Mouse (Mus musculus): Measurements from ENCODE around the gene Ocm.

Gene Ocm

GRCm38 (mm10) chr5:144026620-144027263 lies at the start of gene Ocm:
Gene Ocm, minus strand, starts transcription at chr5:144026670.
- peak; percentile 32 for DNase-seq (ENCODE audit: low read depth)

- DNase-seq (ENCODE audit: low read depth): no peak
These were observed 44.8 kb upstream of the Ocm start for GRCm38 (mm10) chr5:144071249-144071648.

GRCm38 (mm10) chr5:144070064-144070463 lies 43.6 kb upstream of the Ocm start:
- DNase-seq (ENCODE audit: low read depth): no peak

GRCm38 (mm10) chr5:144066036-144066435 lies 39.6 kb upstream of the Ocm start:
- no peak for DNase-seq (ENCODE audit: low read depth)

GRCm38 (mm10) chr5:144064093-144064492 lies 37.6 kb upstream of the Ocm start:
- no peak for DNase-seq (ENCODE audit: low read depth)

GRCm38 (mm10) chr5:144054340-144054739 lies 27.9 kb upstream of the Ocm start:
- no peak for DNase-seq (ENCODE audit: low read depth)

- no peak for DNase-seq (ENCODE audit: low read depth)
These were observed 27.0 kb upstream of the Ocm start for GRCm38 (mm10) chr5:144053450-144053849.

GRCm38 (mm10) chr5:144051268-144051667 lies 24.8 kb upstream of the Ocm start:
- peak; percentile 68 for DNase-seq (ENCODE audit: low read depth)

DNA sequence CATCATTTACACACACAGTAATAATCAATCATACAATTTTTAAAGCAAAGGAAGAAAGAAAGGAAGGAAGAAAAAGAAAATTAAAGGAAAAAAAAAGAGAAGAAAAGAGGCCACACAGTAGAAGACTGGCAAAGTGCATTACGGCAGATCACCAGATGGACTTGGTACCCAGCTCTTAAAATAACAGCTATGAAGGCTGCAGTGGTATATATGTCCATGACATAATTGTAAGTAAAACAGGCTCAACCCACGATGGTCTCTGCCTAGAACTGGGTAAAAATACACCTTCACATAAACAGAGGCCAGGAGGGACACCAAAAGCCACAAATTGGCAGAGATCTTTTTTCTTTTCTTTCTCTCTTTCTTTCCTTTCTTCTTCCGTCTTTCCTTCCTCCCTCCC lies 23.4 kb upstream of the Ocm start:
- DNase-seq (ENCODE audit: low read depth): no peak

DNA sequence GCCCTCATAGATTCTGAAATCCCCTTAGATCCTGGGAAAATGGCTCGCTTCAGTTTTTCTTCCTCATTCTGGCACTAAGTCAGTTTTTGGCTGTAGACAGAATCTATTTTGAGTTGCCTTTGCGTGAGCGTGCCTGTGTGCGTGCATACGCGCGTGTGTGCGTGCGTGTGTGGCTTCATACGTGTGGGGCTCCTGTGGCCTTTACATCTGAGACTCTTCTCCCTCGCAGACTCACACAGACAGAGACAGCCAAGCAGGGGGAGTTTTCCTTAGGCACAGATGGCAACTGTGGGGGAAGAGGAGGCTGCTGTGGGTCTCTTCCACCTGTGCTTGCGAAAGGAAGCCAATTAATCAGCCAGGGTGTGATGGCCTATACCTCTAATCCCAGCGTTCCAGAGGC lies 20.9 kb upstream of the Ocm start:
- no peak for DNase-seq (ENCODE audit: low read depth)

DNA sequence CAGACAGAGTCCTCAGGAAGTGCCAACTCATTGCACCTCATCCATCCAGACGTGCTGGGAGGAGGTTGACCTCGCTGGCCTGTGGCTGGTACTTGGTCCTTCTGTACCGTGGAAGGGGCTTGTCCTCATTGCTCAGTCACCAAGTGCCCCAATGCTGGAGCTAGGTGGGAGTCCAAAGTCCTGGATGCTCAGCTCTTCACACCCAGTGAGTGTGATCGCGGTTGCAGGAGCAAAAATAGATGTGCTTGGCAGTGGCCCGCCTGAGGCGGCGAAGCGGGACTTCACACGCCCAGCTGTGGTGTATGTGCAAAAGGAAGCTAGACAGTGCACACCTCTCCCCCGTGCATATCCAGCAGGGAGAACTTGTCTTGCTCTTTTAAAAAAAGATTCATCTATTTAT lies 16.7 kb upstream of the Ocm start:
- DNase-seq (ENCODE audit: low read depth): no peak

GRCm38 (mm10) chr5:144040720-144041364 lies 14.4 kb upstream of the Ocm start:
- DNase-seq (ENCODE audit: low read depth): peak; percentile 81

DNA sequence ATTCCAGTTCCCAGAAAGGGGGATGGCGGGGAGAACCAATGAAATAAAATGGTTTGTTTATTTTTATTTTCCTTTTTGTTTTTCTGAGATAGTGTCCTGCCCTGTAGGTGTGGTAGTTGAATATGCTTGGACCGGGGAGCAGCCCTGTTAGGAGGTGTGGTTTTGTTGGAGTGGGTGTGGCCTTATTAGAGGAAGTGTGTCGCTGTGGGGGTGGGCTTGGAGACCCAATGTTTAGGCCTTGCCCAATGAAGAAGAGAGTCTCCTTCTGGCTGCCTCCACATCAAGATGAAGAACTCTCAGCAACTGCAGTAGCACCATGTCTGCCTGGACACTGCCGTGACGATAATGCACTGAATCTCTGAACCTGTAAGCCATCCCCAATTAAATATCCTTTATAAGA lies 13.4 kb upstream of the Ocm start:
- no peak for DNase-seq (ENCODE audit: low read depth)

DNA sequence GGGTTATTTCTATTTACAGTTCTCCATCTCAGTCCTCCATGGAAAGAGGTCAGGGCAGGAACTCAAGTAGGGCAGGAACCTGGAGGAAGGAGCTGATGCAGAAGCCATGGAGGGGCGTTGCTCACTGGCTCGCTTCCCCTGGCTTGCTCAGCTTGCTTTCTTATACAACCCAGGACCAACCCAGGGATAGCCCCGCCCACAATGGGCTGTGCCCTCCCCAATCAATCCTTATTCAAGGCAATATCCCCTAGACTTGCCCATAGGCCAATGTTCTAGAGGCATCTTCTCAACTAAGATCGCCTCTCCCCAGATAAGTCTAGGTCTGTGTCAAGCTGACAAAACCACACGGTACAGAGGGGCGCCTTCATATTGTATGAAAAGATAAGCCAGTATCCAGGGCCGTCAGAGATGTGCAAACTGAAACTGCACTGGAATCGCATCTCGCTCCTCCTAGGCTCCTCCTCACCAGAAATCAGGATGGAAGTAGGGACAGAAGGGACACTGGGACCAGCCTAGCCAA lies 12.7 kb upstream of the Ocm start:
- DNase-seq (ENCODE audit: low read depth): peak; percentile 21

GRCm38 (mm10) chr5:144036952-144037351 lies 10.5 kb upstream of the Ocm start:
- no peak for DNase-seq (ENCODE audit: low read depth)

- no peak for DNase-seq (ENCODE audit: low read depth)
These were observed 8.1 kb upstream of the Ocm start for GRCm38 (mm10) chr5:144034567-144034966.

- DNase-seq (ENCODE audit: low read depth): no peak
These were observed 6.0 kb upstream of the Ocm start for GRCm38 (mm10) chr5:144032491-144032890.

- DNase-seq (ENCODE audit: low read depth): peak; percentile 60
These were observed 10.6 kb downstream of the Ocm start for GRCm38 (mm10) chr5:144015845-144016244.

GRCm38 (mm10) chr5:144015312-144015650 lies 11.2 kb downstream of the Ocm start:
- DNase-seq (ENCODE audit: low read depth): no peak

GRCm38 (mm10) chr5:144014551-144015311 lies 11.7 kb downstream of the Ocm start, which contains the start of gene Ccz1:
Gene Ccz1, minus strand, starts transcription at chr5:144014877.
- DNase-seq (ENCODE audit: low read depth): peak; percentile 92

DNA sequence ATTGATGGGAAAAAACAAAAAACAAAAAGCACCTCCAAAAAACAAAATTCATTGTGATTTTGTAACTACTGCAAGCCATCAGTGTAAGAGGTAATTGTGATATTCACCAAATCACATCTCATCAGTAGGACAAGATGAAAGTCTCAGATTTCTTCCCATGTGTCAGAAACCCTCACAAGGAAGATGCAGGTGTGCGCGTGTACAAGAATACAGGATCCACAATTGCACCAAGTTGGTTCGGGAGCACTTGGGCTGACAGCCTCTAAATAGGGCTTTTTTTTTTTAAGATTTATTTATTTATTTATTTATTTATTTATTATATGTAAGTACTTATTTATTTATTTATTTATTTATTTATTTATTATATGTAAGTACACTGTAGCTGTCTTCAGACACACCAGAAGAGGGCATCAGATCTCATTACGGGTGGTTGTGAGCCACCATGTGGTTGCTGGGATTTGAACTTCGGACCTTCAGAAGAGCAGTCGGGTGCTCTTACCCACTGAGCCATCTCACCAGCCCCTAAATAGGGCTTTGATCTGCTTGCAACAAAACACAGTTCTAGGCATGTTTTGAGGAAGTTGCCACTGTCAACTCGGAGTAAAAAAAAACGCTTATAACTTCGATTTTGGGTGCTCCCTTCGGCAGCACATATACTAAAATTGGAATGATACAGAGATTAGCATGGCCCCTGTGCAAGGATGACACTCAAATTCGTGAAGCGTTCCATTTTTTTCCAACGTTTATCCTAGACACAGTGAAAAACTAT lies 12.9 kb downstream of the Ocm start:
- DNase-seq (ENCODE audit: low read depth): peak; percentile 62
